Mouse (Mus musculus): Measurements from ENCODE around the gene Xpc. TPM values are rescaled to one million over a fixed set of nuclear protein-coding genes. Genes with fewer than 3 reads are reported as not detected.
A peak's percentile ranks its signal among the peaks of the same experiment; 100 is the strongest.

Gene Xpc
- polyA plus RNA-seq, 1 experiment from 2014 or later: 29.2 TPM

DNA sequence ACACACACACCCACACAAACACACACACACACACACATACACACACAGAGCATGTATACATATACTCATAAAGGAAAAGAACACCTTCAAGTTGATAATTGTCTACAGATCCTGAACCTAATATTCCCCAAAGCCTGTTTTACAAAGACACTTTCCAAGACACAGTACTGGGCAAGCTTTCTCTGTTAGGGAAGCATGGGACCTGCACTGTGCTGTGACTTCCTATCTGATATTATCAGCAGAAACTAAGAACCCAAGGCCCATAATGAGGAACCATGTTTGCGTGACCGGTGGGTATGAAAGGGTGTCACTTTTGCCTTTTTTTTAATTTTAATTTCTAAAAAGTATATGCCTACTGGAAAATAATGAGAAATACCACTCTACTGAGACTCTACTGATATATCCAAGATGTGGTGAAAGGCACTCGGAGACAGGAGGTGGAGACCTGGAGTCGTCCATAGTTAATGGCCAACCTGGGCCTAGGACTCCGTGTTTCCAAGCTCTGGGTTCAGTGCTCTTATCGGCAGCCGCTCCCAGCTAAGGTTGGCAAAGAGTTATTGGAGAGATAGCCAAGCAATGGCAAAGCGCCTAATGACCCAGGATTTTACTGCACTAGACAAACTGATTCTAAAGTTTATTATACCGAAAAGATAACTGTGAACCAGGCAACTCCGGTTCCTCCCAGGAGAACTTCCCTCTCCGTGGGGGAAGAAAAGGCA lies 20.5 kb upstream of the Xpc start:
- WGBS: 69% methylated on average over 11 of the region's 11 CpGs
- Histone ChIP-seq H3K9ac (ENCODE audit: low read depth, low read length) (no peak overlapping the region), H3K27ac (no peak overlapping the region), H3K4me2 (ENCODE audit: low read length) (no peak overlapping the region), H3K4me3 (replicated peaks; ENCODE audit: low read depth, low read length) (no peak overlapping the region), H3K27me3 (ENCODE audit: insufficient read depth, low read length) (no peaks in the 10 kb centered on the region), H3K36me3 (ENCODE audit: insufficient read depth, low read length) (no peaks in the 10 kb centered on the region), H3K4me1 (replicated peaks; ENCODE audit: insufficient read depth, low read length) (no peaks in the 10 kb centered on the region; the same call in 1 of the 2 replicates), H3K9me3 (replicated peaks; ENCODE audit: low read length) (no peaks in the 10 kb centered on the region)
- no peak for ATAC-seq (replicated peaks; ENCODE audit: low FRiP score, low read depth)
- DNase-seq (ENCODE audit: low spot score): no peak
- no peak for TF ChIP-seq CTCF (IDR thresholded peaks at IDR 0.05; ENCODE audit: low read depth)

GRCm38 (mm10) chr6:91535231-91535630 lies 19.5 kb upstream of the Xpc start:
- 91% methylated on average over 3 of the region's 3 CpGs for WGBS

GRCm38 (mm10) chr6:91534268-91534667 lies 18.6 kb upstream of the Xpc start:
- no peaks in the 10 kb centered on the region for H3K36me3 ChIP-seq (ENCODE audit: insufficient read depth, low read length)
- no peak overlapping the region for H3K4me2 ChIP-seq (ENCODE audit: low read length)
- no peak overlapping the region for H3K27ac ChIP-seq
- no peaks in the 10 kb centered on the region for H3K27me3 ChIP-seq (ENCODE audit: insufficient read depth, low read length)
- no peaks in the 10 kb centered on the region for H3K9me3 ChIP-seq (replicated peaks; ENCODE audit: low read length)
- DNase-seq (ENCODE audit: low spot score): no peak
- TF ChIP-seq CTCF (IDR thresholded peaks at IDR 0.05; ENCODE audit: low read depth): no peak
- ATAC-seq (replicated peaks; ENCODE audit: low FRiP score, low read depth): no peak
- H3K4me1 ChIP-seq (replicated peaks; ENCODE audit: insufficient read depth, low read length): no peaks in the 10 kb centered on the region; the same call in 1 of the 2 replicates
- H3K4me3 ChIP-seq (replicated peaks; ENCODE audit: low read depth, low read length): no peak overlapping the region
- WGBS: 68% methylated on average over 4 of the region's 4 CpGs
- H3K9ac ChIP-seq (ENCODE audit: low read depth, low read length): no peak overlapping the region

More at GRCm38 (mm10) chr6:91535231-91535630, 19.5 kb upstream of the Xpc start:
- TF ChIP-seq CTCF (IDR thresholded peaks at IDR 0.05; ENCODE audit: low read depth): no peak
- Histone ChIP-seq H3K36me3 (ENCODE audit: insufficient read depth, low read length) (no peaks in the 10 kb centered on the region), H3K4me3 (replicated peaks; ENCODE audit: low read depth, low read length) (no peak overlapping the region), H3K27ac (no peak overlapping the region), H3K9me3 (replicated peaks; ENCODE audit: low read length) (no peaks in the 10 kb centered on the region), H3K9ac (ENCODE audit: low read depth, low read length) (no peak overlapping the region), H3K4me2 (ENCODE audit: low read length) (no peak overlapping the region), H3K4me1 (replicated peaks; ENCODE audit: insufficient read depth, low read length) (no peaks in the 10 kb centered on the region; the same call in 1 of the 2 replicates), H3K27me3 (ENCODE audit: insufficient read depth, low read length) (no peaks in the 10 kb centered on the region)
- no peak for ATAC-seq (replicated peaks; ENCODE audit: low FRiP score, low read depth)
- no peak for DNase-seq (ENCODE audit: low spot score)

- no peak for TF ChIP-seq CTCF (IDR thresholded peaks at IDR 0.05; ENCODE audit: low read depth)
- Histone ChIP-seq H3K9me3 (replicated peaks; ENCODE audit: low read length) (no peaks in the 10 kb centered on the region), H3K4me3 (replicated peaks; ENCODE audit: low read depth, low read length) (no peak overlapping the region), H3K9ac (ENCODE audit: low read depth, low read length) (no peak overlapping the region), H3K4me2 (ENCODE audit: low read length) (no peak overlapping the region), H3K36me3 (ENCODE audit: insufficient read depth, low read length) (no peaks in the 10 kb centered on the region), H3K27ac (peak overlapping the region; percentile 15; the same call in 1 of the 2 replicates), H3K27me3 (ENCODE audit: insufficient read depth, low read length) (no peaks in the 10 kb centered on the region), H3K4me1 (replicated peaks; ENCODE audit: insufficient read depth, low read length) (no peaks in the 10 kb centered on the region; the same call in 1 of the 2 replicates)
- 16% methylated on average over 2 of the region's 2 CpGs for WGBS
- ATAC-seq (replicated peaks; ENCODE audit: low FRiP score, low read depth) (no peak), DNase-seq (ENCODE audit: low spot score) (peak; percentile 79)
Measured at GRCm38 (mm10) chr6:91533771-91534170, 18.1 kb upstream of the Xpc start.

- DNase-seq (ENCODE audit: low spot score) (peak; percentile 85), ATAC-seq (replicated peaks; ENCODE audit: low FRiP score, low read depth) (peak; percentile 78)
- no peaks in the 10 kb centered on the region for H3K36me3 ChIP-seq (ENCODE audit: insufficient read depth, low read length)
- no peak for TF ChIP-seq CTCF (IDR thresholded peaks at IDR 0.05; ENCODE audit: low read depth)
- H3K4me2 ChIP-seq (ENCODE audit: low read length): no peak overlapping the region
- no peak overlapping the region for H3K9ac ChIP-seq (ENCODE audit: low read depth, low read length)
- H3K27ac ChIP-seq: peak overlapping the region; percentile 15; the same call in 1 of the 2 replicates
- no peaks in the 10 kb centered on the region for H3K9me3 ChIP-seq (replicated peaks; ENCODE audit: low read length)
- no peaks in the 10 kb centered on the region for H3K27me3 ChIP-seq (ENCODE audit: insufficient read depth, low read length)
- WGBS: 15% methylated on average over 5 of the region's 5 CpGs
- H3K4me1 ChIP-seq (replicated peaks; ENCODE audit: insufficient read depth, low read length): no peaks in the 10 kb centered on the region; the same call in 1 of the 2 replicates
- H3K4me3 ChIP-seq (replicated peaks; ENCODE audit: low read depth, low read length): no peak overlapping the region
Measured at GRCm38 (mm10) chr6:91533359-91533758, 17.7 kb upstream of the Xpc start.

- Histone ChIP-seq H3K9ac (ENCODE audit: low read depth, low read length) (0 out of 2 replicates have a peak overlapping the region, but pooled peaks have one; percentile 23), H3K27me3 (ENCODE audit: insufficient read depth, low read length) (no peaks in the 10 kb centered on the region), H3K4me2 (ENCODE audit: low read length) (0 out of 2 replicates have a peak overlapping the region, but pooled peaks have one; percentile 18), H3K27ac (peak overlapping the region; percentile 52), H3K9me3 (replicated peaks; ENCODE audit: low read length) (no peaks in the 10 kb centered on the region), H3K4me1 (replicated peaks; ENCODE audit: insufficient read depth, low read length) (no peaks in the 10 kb centered on the region; the same call in 1 of the 2 replicates), H3K4me3 (replicated peaks; ENCODE audit: low read depth, low read length) (no peak overlapping the region), H3K36me3 (ENCODE audit: insufficient read depth, low read length) (no peaks in the 10 kb centered on the region)
- 38% methylated on average over 6 of the region's 6 CpGs for WGBS
- no peak for TF ChIP-seq CTCF (IDR thresholded peaks at IDR 0.05; ENCODE audit: low read depth)
- DNase-seq (ENCODE audit: low spot score) (no peak), ATAC-seq (replicated peaks; ENCODE audit: low FRiP score, low read depth) (no peak)
Measured at GRCm38 (mm10) chr6:91532661-91533060, 17.0 kb upstream of the Xpc start.

Data from kidney, postnatal 0 days (tissue).